Mouse (Mus musculus): ENCODE data around the gene Gm20388. TPM values are rescaled to one million over a fixed set of nuclear protein-coding genes. Genes with fewer than 3 reads are reported as not detected.

Gm20388 gene
- polyA plus RNA-seq, 1 experiment from 2014 or later, result not detected

DNA sequence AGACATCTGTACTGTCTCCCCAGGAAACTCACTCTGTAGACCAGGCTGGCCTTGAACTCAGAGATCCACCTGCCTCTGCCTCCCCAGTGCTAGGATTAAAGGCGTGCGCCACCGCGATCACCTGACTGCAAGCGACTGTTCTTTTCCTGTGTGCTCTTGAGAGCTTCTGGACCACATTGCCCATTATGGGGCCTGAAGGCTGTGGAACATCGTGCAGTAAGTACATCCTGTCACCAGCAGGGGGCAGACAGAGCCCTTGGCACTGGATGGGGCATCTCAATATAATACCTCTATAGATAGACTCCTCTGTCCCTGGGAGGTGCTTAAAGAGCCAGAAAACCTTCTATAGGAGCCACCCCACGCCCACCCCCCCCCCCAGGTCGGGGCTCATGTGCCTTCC lies 2924.3 kb downstream of the Gm20388 start:
- no peak overlapping the region for H3K4me2 ChIP-seq
- 33% methylated on average over 8 of the region's 8 CpGs for WGBS
- no peak overlapping the region for H3K9ac ChIP-seq
- no peak for ATAC-seq (ENCODE audit: insufficient number of reproducible peaks, insufficient read depth, low FRiP score, low TSS enrichment, low read depth)
- H3K4me1 ChIP-seq, result 0 out of 2 replicates have a peak, but pooled peaks cover 2% of the 10 kb centered on the region
- no peaks in the 10 kb centered on the region for H3K9me3 ChIP-seq
- no peak overlapping the region for H3K4me3 ChIP-seq
- no peaks in the 10 kb centered on the region for H3K27me3 ChIP-seq
- H3K27ac ChIP-seq, result no peak overlapping the region
- no peaks in the 10 kb centered on the region for H3K36me3 ChIP-seq

DNA sequence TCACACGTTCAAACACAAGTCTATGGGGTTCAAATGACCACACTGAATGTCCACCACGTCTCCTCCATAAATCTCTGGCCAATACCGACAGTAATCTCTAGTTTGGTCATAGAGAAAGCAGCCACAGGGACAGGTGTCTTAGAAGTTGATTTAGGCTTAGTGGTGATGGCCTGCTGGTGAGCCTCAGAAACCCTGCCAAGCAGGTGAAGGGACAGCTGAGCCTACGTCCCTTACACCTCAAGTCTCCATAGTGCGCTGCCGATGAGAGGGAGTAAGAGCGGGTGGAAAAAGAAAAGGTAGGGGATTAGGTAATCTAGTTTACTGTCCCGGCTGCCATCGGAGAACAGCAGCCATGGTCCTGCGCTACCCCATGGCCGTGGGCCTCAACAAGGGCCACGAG lies 2925.6 kb downstream of the Gm20388 start:
- H3K9me3 ChIP-seq, result no peaks in the 10 kb centered on the region
- H3K36me3 ChIP-seq, result no peaks in the 10 kb centered on the region
- no peak overlapping the region for H3K4me3 ChIP-seq
- no peak for ATAC-seq (ENCODE audit: insufficient number of reproducible peaks, insufficient read depth, low FRiP score, low TSS enrichment, low read depth)
- no peaks in the 10 kb centered on the region for H3K4me1 ChIP-seq
- 88% methylated on average over 12 of the region's 12 CpGs for WGBS
- H3K4me2 ChIP-seq, result no peak overlapping the region
- no peak overlapping the region for H3K27ac ChIP-seq
- H3K9ac ChIP-seq, result no peak overlapping the region
- H3K27me3 ChIP-seq, result no peaks in the 10 kb centered on the region

- no peaks in the 10 kb centered on the region for H3K27me3 ChIP-seq
- H3K36me3 ChIP-seq, result no peaks in the 10 kb centered on the region
- WGBS, result 94% methylated on average over 13 of the region's 13 CpGs
These were observed 2926.1 kb downstream of the Gm20388 start for GRCm38 (mm10) chr8:122836696-122837095.

DNA sequence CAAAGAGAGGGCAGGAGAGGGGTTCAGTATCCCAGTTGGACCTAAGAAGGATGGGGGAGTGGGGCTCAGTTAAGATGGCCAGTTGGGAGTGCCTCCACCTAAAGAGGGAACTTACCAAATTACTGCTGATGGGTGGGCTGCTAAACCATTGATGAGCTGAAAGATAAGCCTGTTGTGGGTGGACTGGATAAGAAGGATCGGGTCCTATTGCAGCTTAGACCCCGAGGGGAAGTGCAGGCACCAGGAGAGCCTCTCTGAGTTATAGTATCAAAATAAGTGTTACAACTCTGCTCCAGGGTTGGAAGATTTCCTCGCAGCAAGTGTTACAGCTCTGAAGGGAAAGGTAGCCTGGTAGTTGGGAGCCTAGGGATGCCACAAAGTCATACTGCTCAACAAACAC lies 2933.5 kb downstream of the Gm20388 start:
- H3K9ac ChIP-seq, result no peak overlapping the region
- H3K36me3 ChIP-seq, result no peaks in the 10 kb centered on the region
- no peak for ATAC-seq (ENCODE audit: insufficient number of reproducible peaks, insufficient read depth, low FRiP score, low TSS enrichment, low read depth)
- H3K9me3 ChIP-seq, result no peaks in the 10 kb centered on the region
- 48% methylated on average over 3 of the region's 3 CpGs for WGBS
- H3K4me2 ChIP-seq, result no peak overlapping the region
- peaks cover 3% of the 10 kb centered on the region; the same call in 1 of the 2 replicates for H3K27me3 ChIP-seq
- H3K4me1 ChIP-seq, result peaks cover 11% of the 10 kb centered on the region
- H3K4me3 ChIP-seq, result no peak overlapping the region
- H3K27ac ChIP-seq, result no peak overlapping the region

More at GRCm38 (mm10) chr8:122836696-122837095, 2926.1 kb downstream of the Gm20388 start:
- Histone ChIP-seq H3K4me3 (no peak overlapping the region), H3K27ac (no peak overlapping the region), H3K9ac (no peak overlapping the region), H3K4me1 (no peaks in the 10 kb centered on the region), H3K9me3 (no peaks in the 10 kb centered on the region), H3K4me2 (no peak overlapping the region)
- ATAC-seq (ENCODE audit: insufficient number of reproducible peaks, insufficient read depth, low FRiP score, low TSS enrichment, low read depth), result no peak

DNA sequence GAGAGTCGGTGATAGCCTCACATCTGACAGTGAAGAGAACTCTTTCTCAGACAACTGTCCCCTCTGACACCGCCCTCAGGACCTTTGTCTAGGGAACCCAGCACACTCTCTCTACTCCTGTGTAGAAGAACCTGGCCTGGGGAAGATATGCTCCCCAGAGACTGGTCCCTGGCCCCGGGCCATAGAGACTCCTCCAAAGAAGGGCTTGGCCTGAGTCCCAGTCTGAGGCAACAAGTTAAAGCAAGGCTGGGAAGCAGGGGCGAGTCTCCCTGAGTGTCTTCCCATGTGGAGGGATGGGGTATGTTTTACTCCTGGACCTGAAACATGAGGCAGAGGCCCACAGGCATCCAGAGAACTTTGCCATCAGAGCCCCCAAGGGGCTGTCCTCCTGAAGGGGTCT lies 2935.0 kb downstream of the Gm20388 start:
- Histone ChIP-seq H3K36me3 (no peaks in the 10 kb centered on the region), H3K9ac (no peak overlapping the region), H3K9me3 (no peaks in the 10 kb centered on the region), H3K4me3 (no peak overlapping the region), H3K4me2 (no peak overlapping the region), H3K4me1 (peaks cover 18% of the 10 kb centered on the region), H3K27ac (no peak overlapping the region), H3K27me3 (peaks cover 3% of the 10 kb centered on the region; the same call in 1 of the 2 replicates)
- WGBS, result 73% methylated on average over 4 of the region's 4 CpGs
- no peak for ATAC-seq (ENCODE audit: insufficient number of reproducible peaks, insufficient read depth, low FRiP score, low TSS enrichment, low read depth)

- H3K27me3 ChIP-seq, result peaks cover 3% of the 10 kb centered on the region; the same call in 1 of the 2 replicates
- H3K9ac ChIP-seq, result 0 out of 2 replicates have a peak within 1 kb of the TSS, but pooled peaks have one; percentile 49
- H3K4me1 ChIP-seq, result peaks cover 17% of the 10 kb centered on the region
- H3K4me3 ChIP-seq, result peak within 1 kb of the TSS; percentile 20
- no peaks in the 10 kb centered on the region for H3K9me3 ChIP-seq
- 14% methylated on average over 18 of the region's 18 CpGs for WGBS
- no peak within 1 kb of the TSS for H3K27ac ChIP-seq
- no peaks in the 10 kb centered on the region for H3K36me3 ChIP-seq
- ATAC-seq (ENCODE audit: insufficient number of reproducible peaks, insufficient read depth, low FRiP score, low TSS enrichment, low read depth), result peak; percentile 74
- peak within 1 kb of the TSS; percentile 49 for H3K4me2 ChIP-seq
These were observed 2937.4 kb downstream of the Gm20388 start, which contains the start of gene Cdh15 for GRCm38 (mm10) chr8:122847829-122848561. Gene Cdh15 (plus strand): TSS chr8:122847966.

DNA sequence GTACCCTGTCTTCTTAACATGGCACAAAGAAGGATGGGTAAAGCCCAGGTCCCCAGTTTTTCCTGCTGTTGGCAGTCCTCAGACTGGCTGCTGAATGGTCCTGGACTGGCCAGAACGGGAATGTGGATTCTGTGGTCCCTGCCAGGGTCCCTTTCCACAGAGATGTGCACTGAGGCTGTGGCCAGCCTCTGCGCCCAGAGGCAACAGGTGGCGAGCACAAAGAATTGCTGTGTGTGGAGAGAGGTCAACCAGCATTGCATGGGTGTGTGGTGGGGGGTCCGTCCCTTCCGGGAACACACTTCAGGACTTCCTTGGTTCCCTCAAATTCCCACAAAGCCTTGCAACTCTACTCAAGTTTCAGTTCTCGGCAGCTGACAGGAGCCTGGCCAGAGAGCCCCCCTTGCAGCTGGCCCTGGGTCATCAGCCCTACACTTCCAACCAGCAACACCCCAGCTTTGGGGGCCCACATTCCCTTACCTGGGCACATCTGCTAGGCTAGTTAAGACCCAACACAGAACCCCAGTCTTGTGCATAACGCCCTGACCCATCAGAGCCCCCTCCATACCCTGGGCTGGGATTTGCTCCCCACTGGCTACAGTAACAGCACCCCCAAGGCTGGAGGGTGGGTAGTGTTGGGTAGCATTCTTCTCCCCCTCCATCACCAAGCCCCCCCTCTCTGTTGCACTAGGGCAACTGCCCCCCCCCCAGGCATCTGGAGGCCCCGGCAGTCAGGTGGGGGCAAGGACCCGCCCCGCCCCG lies 2938.7 kb downstream of the Gm20388 start:
- Histone ChIP-seq H3K27ac (no peak overlapping the region), H3K27me3 (peaks cover 3% of the 10 kb centered on the region; the same call in 1 of the 2 replicates), H3K36me3 (no peaks in the 10 kb centered on the region), H3K4me3 (no peak overlapping the region; the same call in 1 of the 2 replicates), H3K9me3 (no peaks in the 10 kb centered on the region), H3K4me1 (peaks cover 25% of the 10 kb centered on the region), H3K9ac (no peak overlapping the region), H3K4me2 (no peak overlapping the region)
- 0 out of 2 replicates have a peak, but pooled peaks have one; percentile 13 for ATAC-seq (ENCODE audit: insufficient number of reproducible peaks, insufficient read depth, low FRiP score, low TSS enrichment, low read depth)
- 34% methylated on average over 7 of the region's 11 CpGs for WGBS

GRCm38 (mm10) chr8:122850641-122851240 lies 2940.1 kb downstream of the Gm20388 start:
- Histone ChIP-seq H3K4me3 (no peak overlapping the region), H3K4me1 (peaks cover 25% of the 10 kb centered on the region), H3K27me3 (peaks cover 3% of the 10 kb centered on the region; the same call in 1 of the 2 replicates), H3K4me2 (no peak overlapping the region), H3K36me3 (no peaks in the 10 kb centered on the region), H3K27ac (no peak overlapping the region), H3K9me3 (no peaks in the 10 kb centered on the region), H3K9ac (no peak overlapping the region)
- WGBS, result 73% methylated on average over 3 of the region's 3 CpGs
- no peak for ATAC-seq (ENCODE audit: insufficient number of reproducible peaks, insufficient read depth, low FRiP score, low TSS enrichment, low read depth)

GRCm38 (mm10) chr8:122851692-122852545 lies 2941.3 kb downstream of the Gm20388 start:
- no peak for ATAC-seq (ENCODE audit: insufficient number of reproducible peaks, insufficient read depth, low FRiP score, low TSS enrichment, low read depth)
- H3K27ac ChIP-seq, result no peak overlapping the region
- H3K36me3 ChIP-seq, result no peaks in the 10 kb centered on the region
- H3K9ac ChIP-seq, result no peak overlapping the region
- no peak overlapping the region for H3K4me2 ChIP-seq
- peaks cover 3% of the 10 kb centered on the region; the same call in 1 of the 2 replicates for H3K27me3 ChIP-seq
- WGBS, result 87% methylated on average over 12 of the region's 12 CpGs
- no peak overlapping the region for H3K4me3 ChIP-seq
- H3K9me3 ChIP-seq, result no peaks in the 10 kb centered on the region
- H3K4me1 ChIP-seq, result peaks cover 25% of the 10 kb centered on the region

- no peak for ATAC-seq (ENCODE audit: insufficient number of reproducible peaks, insufficient read depth, low FRiP score, low TSS enrichment, low read depth)
- Histone ChIP-seq H3K4me3 (no peak overlapping the region), H3K4me2 (no peak overlapping the region), H3K27me3 (peaks cover 3% of the 10 kb centered on the region; the same call in 1 of the 2 replicates), H3K36me3 (no peaks in the 10 kb centered on the region), H3K9me3 (no peaks in the 10 kb centered on the region), H3K9ac (no peak overlapping the region), H3K27ac (no peak overlapping the region), H3K4me1 (peaks cover 25% of the 10 kb centered on the region)
- 35% methylated on average over 1 of the region's 1 CpGs for WGBS
These were observed 2941.9 kb downstream of the Gm20388 start for GRCm38 (mm10) chr8:122852546-122852905.

DNA sequence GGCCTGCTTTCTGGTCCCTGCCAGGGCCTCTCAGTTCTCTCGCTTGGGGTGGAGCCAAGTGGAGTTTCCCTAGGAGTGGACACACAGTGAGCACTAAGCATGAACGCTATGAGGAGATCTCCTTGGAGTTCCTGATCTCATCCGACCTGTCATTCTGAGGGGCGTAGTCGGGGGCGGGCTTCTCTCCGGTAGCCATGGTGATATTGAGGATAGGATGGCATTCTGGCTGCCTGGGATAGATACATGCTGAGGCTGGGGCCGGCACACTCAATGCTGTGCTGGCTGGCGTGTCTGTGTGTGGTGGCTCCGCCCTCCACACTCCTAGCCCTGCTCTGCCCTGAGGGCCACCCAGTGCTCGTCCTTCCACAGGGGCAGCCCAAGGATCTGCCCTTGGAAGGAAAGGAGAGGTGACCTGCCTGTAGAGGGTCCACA lies 2942.7 kb downstream of the Gm20388 start:
- Histone ChIP-seq H3K4me3 (no peak overlapping the region), H3K27ac (no peak overlapping the region), H3K9me3 (no peaks in the 10 kb centered on the region), H3K9ac (no peak overlapping the region), H3K4me2 (no peak overlapping the region), H3K36me3 (no peaks in the 10 kb centered on the region), H3K27me3 (peaks cover 3% of the 10 kb centered on the region; the same call in 1 of the 2 replicates), H3K4me1 (peaks cover 22% of the 10 kb centered on the region)
- WGBS, result 19% methylated on average over 11 of the region's 11 CpGs
- ATAC-seq (ENCODE audit: insufficient number of reproducible peaks, insufficient read depth, low FRiP score, low TSS enrichment, low read depth), result 0 out of 2 replicates have a peak, but pooled peaks have one; percentile 16
